Mouse (Mus musculus) urinary bladder, postnatal 25 days (tissue): ENCODE data around the gene Ucma.

Experiments
- DNase-seq: peaks from one replicate; pipeline ENCODE4 v3.0.0; 2022; ENCODE audit warnings: low spot score

Ucma gene

DNA sequence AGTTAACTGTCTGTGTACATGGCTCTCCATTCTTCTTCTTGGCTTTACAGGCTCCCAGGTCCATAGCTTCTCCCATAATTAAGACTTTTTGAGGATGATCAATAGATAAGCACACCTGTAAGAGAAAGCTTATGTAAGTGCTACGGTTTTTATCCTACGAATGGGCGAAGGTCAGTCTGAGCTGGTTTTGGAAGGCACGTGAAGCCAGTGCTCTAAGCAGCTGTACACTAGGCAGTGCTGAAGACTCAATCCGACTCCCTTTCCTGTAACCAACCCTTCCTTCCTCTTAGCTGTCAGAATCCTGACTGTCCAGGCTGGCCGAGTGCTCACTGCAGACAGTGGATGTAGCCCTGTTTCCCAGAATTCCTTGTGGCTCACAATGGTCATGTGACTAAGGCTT lies 25.3 kb downstream of the Ucma start:
- no peak for DNase-seq

DNA sequence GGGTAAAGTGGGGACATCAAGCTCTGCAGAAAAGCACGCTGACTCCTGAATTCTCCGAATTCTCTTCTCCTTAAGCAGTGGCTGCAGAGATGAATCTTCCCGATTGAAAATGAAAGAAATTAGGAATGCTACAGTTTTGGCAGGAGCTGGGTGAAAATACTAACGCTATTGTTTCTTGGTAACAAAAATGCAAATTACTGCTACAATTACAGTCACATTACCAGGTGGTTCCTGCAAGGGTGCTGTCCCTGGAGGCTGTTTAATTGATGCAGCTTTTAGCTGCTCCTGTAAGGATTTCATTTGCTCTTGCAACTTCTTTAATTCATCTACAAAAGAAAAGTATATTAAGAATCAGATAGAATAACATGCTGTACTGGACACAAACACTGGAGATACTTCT lies 31.2 kb downstream of the Ucma start:
- no peak for DNase-seq

DNA sequence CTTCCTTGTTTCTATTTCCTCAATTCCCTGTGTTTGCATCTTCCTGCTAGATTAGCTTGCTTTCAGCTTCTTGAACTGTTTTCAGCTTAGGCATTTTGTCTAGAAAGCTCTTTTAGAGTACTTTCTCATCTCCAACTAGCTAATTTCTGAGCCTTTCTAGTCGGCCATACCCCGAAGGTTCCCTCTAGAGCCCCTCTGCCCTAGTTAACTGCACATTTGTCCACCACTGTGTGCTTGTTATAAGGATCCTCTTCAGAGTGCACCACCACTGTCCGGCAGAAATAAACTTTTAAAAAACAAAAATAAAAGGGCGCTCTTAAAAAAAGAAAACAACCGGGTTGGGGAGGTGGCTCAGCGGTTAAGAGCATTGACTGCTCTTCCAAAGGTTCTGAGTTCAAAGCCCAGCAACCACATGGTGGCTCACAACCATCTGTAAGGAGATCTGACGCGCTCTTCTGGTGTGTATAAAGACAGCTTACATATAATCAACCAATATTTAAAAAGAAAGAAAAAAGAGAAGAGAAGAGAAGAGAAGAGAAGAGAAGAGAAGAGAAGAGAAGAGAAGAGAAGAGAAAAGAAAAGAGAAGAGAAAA lies 36.1 kb downstream of the Ucma start:
- DNase-seq, result no peak

DNA sequence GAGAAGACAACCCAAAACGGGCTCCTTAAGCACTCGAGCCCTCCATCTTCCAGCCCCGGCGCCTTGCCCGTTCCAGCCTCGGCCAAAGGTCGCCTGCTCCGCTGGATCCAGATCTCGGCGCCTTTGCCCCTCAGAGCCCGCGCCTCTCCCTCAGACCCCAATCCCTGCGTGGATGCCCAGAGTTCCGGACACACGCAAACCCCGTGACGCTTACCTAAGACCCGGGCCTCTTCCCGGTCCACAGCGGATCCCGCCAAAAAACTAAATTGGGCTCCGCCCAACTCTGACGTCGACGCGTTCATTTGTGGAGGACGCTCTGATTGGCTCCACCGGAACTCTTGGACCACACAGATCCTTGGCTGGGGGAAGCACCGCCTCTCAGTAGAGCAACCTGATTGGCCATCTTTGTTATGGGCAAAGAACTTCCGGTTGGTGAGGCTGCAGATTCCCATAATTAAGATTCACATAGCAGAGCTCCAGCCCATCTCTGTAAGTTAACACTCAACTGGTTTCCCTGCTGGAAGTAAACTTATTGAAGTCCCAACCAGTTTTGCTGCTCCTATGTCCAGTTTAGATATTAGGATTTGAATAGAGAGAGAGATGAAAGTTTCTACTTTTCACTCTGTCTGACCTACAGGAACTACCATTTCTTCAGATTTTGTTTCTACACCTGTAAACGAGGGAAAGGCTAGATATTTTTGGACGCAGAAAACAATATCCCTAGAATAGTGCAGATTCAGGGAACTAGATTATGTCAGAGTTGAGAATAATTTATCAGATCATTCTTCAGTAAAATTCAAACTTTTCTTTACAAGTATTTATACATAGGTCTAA lies 36.8 kb downstream of the Ucma start, which contains the start of gene Mcm10:
TSS of gene Mcm10 (minus strand) at position 301 of the 834 bp plus-strand sequence.
- peak; percentile 89 for DNase-seq

DNA sequence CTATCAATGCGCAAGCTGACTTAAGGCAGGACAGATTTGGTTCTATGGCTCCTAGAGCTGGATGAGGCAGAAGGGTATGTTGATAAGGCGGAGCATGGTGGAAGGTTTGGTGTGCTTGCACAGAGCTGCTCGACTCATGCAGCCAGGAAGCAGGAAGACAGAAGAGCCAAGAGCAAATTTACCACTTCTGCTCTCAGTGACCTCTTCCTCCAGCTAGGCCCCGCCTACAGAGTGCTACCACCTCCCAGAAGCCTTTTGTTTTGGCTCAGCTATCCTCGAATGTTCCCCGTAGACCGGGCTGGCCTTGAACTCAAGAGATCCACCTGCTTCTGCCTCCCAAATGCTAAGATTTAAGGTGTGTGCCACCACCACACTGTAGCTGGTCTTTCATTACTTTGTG lies 38.7 kb downstream of the Ucma start:
- DNase-seq, result no peak

- no peak for DNase-seq
Measured at GRCm38 (mm10) chr2:5015527-5015926, 39.6 kb downstream of the Ucma start.

DNA sequence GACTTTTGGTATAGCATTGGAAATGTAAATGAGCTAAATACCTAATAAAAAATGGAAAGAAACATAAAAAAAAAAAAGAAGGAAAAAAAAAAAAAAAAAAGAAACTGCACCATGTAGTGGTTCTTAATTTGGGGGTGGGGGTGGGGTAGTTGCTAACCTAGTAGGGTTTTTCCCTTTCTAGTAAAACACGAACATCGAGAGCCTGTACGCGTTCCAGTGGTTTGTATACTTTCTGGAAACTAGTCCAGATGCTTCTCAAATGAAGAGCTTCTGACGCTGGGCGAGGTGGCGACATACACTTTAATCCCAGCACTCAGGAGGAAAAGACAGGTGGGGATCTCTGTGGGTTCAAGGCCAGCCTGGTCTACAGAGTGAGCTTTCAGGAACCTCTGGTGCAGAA lies 41.0 kb downstream of the Ucma start:
- DNase-seq, result no peak

DNA sequence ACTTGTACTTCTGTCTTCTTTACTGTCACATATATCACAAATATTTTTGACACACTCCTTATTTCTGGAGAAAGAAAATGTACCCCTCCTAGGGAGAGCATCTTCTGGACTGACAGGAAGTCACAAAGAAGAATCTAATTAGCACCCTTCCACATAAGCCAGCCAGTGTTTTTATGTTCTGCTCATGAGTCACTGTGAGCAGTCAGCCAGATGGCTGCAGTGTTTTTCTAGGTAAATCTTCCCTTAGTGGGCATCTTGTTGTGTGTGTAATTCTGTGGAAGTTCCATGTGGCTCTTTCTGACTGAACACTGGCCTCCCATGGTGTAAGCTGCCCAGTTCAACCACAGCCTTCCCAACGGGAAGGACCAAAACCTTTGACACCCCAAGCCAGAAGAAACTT lies 43.8 kb downstream of the Ucma start:
- DNase-seq, result no peak

DNA sequence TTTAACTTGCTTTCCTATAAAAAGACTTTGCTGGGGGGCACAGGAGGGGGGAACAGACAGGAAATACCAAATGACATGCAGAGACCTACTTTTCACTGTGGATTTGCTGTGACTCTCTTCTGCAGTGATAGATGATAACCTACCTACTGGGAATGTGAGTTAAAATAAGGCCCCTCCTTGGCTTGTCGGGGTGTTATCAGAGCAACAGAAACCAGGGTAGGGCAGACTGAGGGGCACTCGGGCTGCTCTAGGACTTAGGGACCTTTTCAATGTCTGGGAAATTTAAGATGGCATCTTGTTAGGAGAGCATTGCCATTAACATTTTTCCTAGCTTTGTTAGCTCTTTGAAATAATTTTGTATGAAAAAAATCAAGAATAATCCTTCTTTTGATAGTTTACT lies 47.4 kb downstream of the Ucma start:
- DNase-seq, result no peak

- no peak for DNase-seq
Measured at GRCm38 (mm10) chr2:5023699-5024399, 47.9 kb downstream of the Ucma start.

DNA sequence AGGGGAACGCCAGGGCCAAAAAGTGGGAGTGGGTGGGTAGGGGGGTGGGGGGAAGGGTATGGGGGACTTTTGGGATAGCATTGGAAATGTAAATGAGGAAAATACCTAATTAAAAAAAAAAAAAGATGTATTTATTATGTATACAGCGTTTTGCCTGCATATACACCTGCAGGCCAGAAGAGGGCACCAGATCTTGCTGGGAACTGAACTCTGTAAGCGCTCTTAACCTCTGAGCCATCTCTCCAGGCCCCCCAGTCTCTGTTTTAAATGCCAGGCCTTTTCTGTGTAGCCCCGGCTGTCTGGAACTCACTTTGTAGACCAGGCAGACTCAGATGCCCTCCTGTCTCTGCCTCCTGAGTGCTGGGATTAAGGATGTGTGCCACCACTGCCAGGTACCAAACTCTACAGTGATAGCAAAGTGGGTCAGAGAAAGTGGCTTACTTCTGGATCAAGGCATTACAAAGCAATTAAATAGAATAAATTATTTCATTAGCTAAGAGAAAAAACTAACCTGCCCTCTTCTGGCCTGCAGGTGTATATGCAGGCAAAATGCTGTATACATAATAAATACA lies 49.3 kb downstream of the Ucma start:
- no peak for DNase-seq

DNA sequence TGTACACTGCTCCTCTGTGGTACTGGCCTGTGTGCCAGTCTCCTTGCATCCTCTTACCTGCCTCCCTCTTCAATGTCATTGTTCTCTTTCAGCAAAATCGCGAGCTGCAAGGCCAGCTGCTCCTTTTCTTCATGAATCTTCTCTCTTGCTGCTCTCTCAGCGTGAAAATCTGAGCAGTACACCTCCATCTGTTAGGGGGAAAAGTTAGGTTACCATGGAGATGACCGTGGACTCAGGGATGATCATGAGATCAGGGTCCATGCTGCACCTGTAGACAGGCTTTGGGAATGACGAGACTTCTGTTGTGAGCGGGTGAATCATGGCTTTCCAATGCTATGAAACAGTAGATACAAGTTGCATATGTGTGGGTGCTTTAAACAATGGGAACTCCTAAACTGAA lies 51.1 kb downstream of the Ucma start:
- DNase-seq, result no peak

GRCm38 (mm10) chr2:5028047-5028446 lies 52.1 kb downstream of the Ucma start:
- no peak for DNase-seq

- no peak for DNase-seq
Measured at GRCm38 (mm10) chr2:5029808-5030207, 53.9 kb downstream of the Ucma start.

DNA sequence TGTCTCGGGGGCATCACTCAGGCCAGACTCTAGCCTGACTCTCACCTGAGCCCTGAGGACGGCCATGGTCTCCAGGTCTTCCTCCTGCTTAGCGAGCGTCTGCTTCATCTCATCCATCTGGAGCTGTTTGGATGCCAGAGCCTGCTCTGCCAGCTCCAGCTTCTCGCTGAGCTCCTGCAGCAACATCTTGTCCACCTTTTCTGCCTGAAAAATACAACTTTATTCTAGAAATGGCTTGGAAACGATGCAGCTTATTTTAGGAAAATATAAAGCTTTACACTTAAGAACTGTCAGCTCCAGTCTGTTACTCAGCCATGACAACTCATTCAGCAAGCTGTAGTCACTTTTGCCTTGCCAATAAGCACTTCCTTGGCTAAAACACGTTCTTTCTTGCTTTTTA lies 55.3 kb downstream of the Ucma start:
- DNase-seq, result no peak

DNA sequence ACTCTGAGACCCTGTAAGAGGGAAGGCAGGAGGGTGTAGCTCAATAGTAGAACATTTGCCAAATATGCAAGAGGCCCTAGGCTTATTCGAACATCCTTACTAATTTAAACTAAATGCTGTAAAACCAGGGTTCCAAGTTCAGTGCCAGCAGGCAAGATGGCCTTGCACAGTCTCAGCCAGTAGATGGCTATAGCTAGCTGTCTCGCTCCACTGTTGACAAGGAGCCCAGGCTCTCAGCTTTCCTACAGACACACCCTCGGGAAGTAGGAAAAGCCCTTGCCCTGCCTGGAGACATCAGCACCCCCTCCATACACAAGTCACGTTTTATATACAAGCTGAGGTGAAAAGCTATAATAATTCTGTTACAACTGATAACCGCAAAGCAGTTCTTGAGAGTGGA lies 56.7 kb downstream of the Ucma start:
- no peak for DNase-seq

DNA sequence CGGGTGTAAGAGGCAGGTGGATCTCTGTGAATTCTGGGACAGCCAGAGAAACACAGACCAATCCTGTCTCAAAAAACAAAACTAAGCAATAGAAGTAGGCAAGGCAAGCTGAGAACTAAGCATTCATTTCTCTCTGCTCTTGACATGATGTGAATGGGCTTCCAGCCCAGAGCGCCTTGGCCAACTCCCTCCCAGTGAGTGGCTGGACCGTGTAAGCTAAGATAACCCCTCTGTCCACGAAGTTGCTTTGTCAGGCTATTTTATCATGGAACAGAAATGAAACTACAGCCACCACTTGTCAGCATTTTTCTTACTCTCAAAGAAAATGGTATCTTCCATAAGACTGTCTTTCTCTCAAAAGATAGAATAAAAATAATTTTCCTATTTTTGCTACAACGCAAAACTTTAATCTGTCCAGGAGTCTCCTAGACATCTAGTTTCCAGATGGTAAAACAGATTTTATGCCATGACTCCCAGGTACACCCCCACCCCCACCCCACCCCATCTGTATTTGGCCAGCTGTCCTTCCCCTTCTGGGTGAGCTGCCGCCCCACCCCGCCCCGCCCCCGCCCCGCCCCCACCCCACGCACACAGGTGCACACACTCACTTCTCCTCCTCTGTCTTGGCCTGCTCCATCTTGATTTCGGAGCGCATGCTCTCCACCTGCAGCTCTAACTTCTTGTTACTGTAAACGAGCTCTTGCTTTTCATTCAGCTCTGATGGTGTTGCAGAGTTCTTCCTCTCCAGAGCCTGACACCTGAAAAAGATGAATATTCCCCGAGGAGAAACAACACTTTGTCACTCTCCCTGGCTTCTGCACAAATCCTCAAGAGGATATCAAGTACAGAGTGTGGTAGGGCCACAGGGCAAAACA lies 57.9 kb downstream of the Ucma start:
- no peak for DNase-seq

- no peak for DNase-seq
Measured at GRCm38 (mm10) chr2:5034801-5035200, 58.9 kb downstream of the Ucma start.

DNA sequence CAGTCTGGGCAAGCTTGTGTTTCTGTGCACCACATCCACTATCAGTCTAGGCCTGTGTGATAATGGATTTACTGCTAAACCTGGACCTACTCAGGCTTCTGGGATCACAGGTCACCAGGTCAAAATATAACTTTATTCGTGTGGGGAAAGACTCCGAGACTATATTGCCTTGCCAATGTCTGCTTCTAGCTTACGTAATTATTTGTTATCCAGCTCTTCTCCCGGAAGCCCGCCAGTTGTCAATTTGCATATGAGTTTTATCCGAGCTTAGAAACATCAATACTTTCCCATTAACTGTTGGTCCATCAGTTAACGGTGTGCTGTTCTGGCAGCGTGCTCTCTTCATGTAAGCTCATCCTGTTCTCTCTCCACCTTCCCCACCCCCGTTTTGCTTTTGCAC lies 59.3 kb downstream of the Ucma start:
- DNase-seq, result no peak
